Mouse (Mus musculus): ENCODE measurements around the gene Slc25a48.

DNA sequence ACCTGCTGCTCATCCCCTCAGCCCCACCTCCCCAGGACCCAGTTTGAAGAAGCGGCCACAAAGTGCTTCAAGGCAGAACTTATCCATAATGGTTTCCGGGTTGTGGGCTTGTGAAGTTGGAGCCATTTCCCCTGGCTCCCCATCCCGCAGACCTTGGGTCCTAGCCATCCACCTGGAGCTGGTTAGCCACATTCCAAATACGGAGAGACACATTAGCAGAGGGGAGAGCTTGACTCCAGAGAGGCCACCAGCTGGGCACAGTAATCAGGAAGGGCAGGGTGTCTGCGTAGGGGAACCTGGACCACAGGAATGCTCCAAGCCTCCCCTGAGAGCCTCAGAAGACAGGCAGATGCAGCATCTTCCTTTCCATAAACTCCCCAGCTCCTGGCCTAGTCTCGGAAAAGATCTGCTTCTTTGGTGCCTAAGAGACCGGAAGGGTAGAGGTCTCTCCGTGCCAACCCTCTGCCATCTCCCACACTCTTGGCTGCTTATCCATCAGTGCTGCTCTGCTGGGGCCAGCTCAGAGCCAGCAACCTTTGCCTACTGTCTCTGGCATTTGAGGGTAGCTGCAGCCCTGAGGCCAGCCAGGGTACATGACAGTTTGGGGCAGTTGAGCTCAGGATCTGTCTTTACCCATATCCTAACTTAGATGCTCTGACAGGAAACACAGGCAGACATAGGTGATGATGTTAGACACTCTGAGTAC is 34.6 kb upstream of the Slc25a48 start:
- TF ChIP-seq CTCF (IDR thresholded peaks at IDR 0.05; ENCODE audit: insufficient read depth, low read depth, low read length) (no peak), POLR2A (IDR thresholded peaks at IDR 0.05; ENCODE audit: insufficient read depth, low read depth, low read length) (no peak)
